Mouse (Mus musculus): ENCODE measurements around the gene Ephb4. TPM values are rescaled to one million over a fixed set of nuclear protein-coding genes. Genes with fewer than 3 reads are reported as not detected.

Ephb4 gene
- total RNA-seq, 2 experiments from 2014 or later, result not detected

- no peak for ATAC-seq (replicated peaks; ENCODE audit: low FRiP score, low TSS enrichment, poor library complexity, severe bottlenecking)
These were observed 1.5 kb downstream of the Ephb4 start for GRCm38 (mm10) chr5:137351394-137351793.

GRCm38 (mm10) chr5:137352011-137352975 is 2.4 kb downstream of the Ephb4 start:
- ATAC-seq (replicated peaks; ENCODE audit: low FRiP score, low TSS enrichment, poor library complexity, severe bottlenecking), result no peak

- ATAC-seq (replicated peaks; ENCODE audit: low FRiP score, low TSS enrichment, poor library complexity, severe bottlenecking), result no peak
These were observed 4.2 kb downstream of the Ephb4 start for GRCm38 (mm10) chr5:137354091-137354490.

GRCm38 (mm10) chr5:137358382-137358781 is 8.5 kb downstream of the Ephb4 start:
- no peak for ATAC-seq (replicated peaks; ENCODE audit: low FRiP score, low TSS enrichment, poor library complexity, severe bottlenecking)

GRCm38 (mm10) chr5:137369665-137370064 is 19.8 kb downstream of the Ephb4 start:
- ATAC-seq (replicated peaks; ENCODE audit: low FRiP score, low TSS enrichment, poor library complexity, severe bottlenecking), result no peak

- no peak for ATAC-seq (replicated peaks; ENCODE audit: low FRiP score, low TSS enrichment, poor library complexity, severe bottlenecking)
These were observed 23.6 kb downstream of the Ephb4 start for GRCm38 (mm10) chr5:137373371-137373950.

- ATAC-seq (replicated peaks; ENCODE audit: low FRiP score, low TSS enrichment, poor library complexity, severe bottlenecking), result no peak
These were observed 24.7 kb downstream of the Ephb4 start for GRCm38 (mm10) chr5:137374521-137375080.

GRCm38 (mm10) chr5:137375627-137376026 is 25.7 kb downstream of the Ephb4 start:
- no peak for ATAC-seq (replicated peaks; ENCODE audit: low FRiP score, low TSS enrichment, poor library complexity, severe bottlenecking)

- ATAC-seq (replicated peaks; ENCODE audit: low FRiP score, low TSS enrichment, poor library complexity, severe bottlenecking), result no peak
These were observed 26.3 kb downstream of the Ephb4 start for GRCm38 (mm10) chr5:137376198-137376597.

- ATAC-seq (replicated peaks; ENCODE audit: low FRiP score, low TSS enrichment, poor library complexity, severe bottlenecking), result no peak
These were observed 26.8 kb downstream of the Ephb4 start for GRCm38 (mm10) chr5:137376722-137377121.

GRCm38 (mm10) chr5:137377176-137377575 is 27.3 kb downstream of the Ephb4 start:
- no peak for ATAC-seq (replicated peaks; ENCODE audit: low FRiP score, low TSS enrichment, poor library complexity, severe bottlenecking)

GRCm38 (mm10) chr5:137377603-137378002 is 27.7 kb downstream of the Ephb4 start:
- no peak for ATAC-seq (replicated peaks; ENCODE audit: low FRiP score, low TSS enrichment, poor library complexity, severe bottlenecking)

GRCm38 (mm10) chr5:137381152-137381551 is 31.2 kb downstream of the Ephb4 start:
- ATAC-seq (replicated peaks; ENCODE audit: low FRiP score, low TSS enrichment, poor library complexity, severe bottlenecking), result peak; percentile 68; the same call in 1 of the 2 replicates

GRCm38 (mm10) chr5:137383441-137383840 is 33.5 kb downstream of the Ephb4 start:
- ATAC-seq (replicated peaks; ENCODE audit: low FRiP score, low TSS enrichment, poor library complexity, severe bottlenecking), result no peak

GRCm38 (mm10) chr5:137386712-137387111 is 36.8 kb downstream of the Ephb4 start:
- ATAC-seq (replicated peaks; ENCODE audit: low FRiP score, low TSS enrichment, poor library complexity, severe bottlenecking), result no peak

- ATAC-seq (replicated peaks; ENCODE audit: low FRiP score, low TSS enrichment, poor library complexity, severe bottlenecking), result no peak
These were observed 41.7 kb downstream of the Ephb4 start for GRCm38 (mm10) chr5:137391641-137392040.

- ATAC-seq (replicated peaks; ENCODE audit: low FRiP score, low TSS enrichment, poor library complexity, severe bottlenecking), result no peak
These were observed 44.5 kb downstream of the Ephb4 start for GRCm38 (mm10) chr5:137394456-137394855.

- no peak for ATAC-seq (replicated peaks; ENCODE audit: low FRiP score, low TSS enrichment, poor library complexity, severe bottlenecking)
These were observed 54.2 kb downstream of the Ephb4 start for GRCm38 (mm10) chr5:137404081-137404480.

GRCm38 (mm10) chr5:137409451-137409850 is 59.5 kb downstream of the Ephb4 start:
- ATAC-seq (replicated peaks; ENCODE audit: low FRiP score, low TSS enrichment, poor library complexity, severe bottlenecking), result no peak

GRCm38 (mm10) chr5:137410066-137410465 is 60.2 kb downstream of the Ephb4 start:
- ATAC-seq (replicated peaks; ENCODE audit: low FRiP score, low TSS enrichment, poor library complexity, severe bottlenecking), result no peak

Measured in megakaryocyte-erythroid progenitor cell, adult 5-6 weeks (primary cell).